Mouse (Mus musculus) neural tube, embryonic 12.5 days (tissue): ENCODE results near the gene Rgs6. TPM values are rescaled to one million over a fixed set of nuclear protein-coding genes. Genes with fewer than 3 reads are reported as not detected.

Experiments
- ATAC-seq: fragments of 200-750 bp; cut with Nextera tagmentation; 2 replicates; pipeline ENCODE4 v1.8.0; 2017; ENCODE audit warnings: low read depth, mild to moderate bottlenecking, moderate TSS enrichment, moderate library complexity; ENCODE audit not compliant: low FRiP score
- H3K27ac ChIP-seq: fragments of 300-500 bp; sonication (generic); 2 replicates; pipeline ENCODE4 v1.5.1; 2016
- H3K27me3 ChIP-seq: fragments of 300-500 bp; sonication (generic); replicated peaks from 2 replicates; pipeline ENCODE4 v1.6.1; 2016; ENCODE audit warnings: mild to moderate bottlenecking
- H3K36me3 ChIP-seq: fragments of 300-500 bp; sonication (generic); 2 replicates; pipeline ENCODE4 v1.6.1; 2016; ENCODE audit warnings: mild to moderate bottlenecking
- H3K4me1 ChIP-seq: fragments of 300-500 bp; sonication (generic); 2 replicates; pipeline ENCODE4 v1.6.1; 2016
- H3K4me2 ChIP-seq: fragments of 300-500 bp; sonication (generic); replicated peaks from 2 replicates; pipeline ENCODE4 v1.6.1; 2016; ENCODE audit warnings: mild to moderate bottlenecking
- H3K4me3 ChIP-seq: fragments of 300-500 bp; sonication (generic); 2 replicates; pipeline ENCODE4 v1.5.1; 2016
- H3K9ac ChIP-seq: fragments of 300-500 bp; sonication (generic); 2 replicates; pipeline ENCODE4 v1.6.1; 2016; ENCODE audit warnings: mild to moderate bottlenecking
- H3K9me3 ChIP-seq: fragments of 300-500 bp; sonication (generic); 2 replicates; pipeline ENCODE4 v1.6.1; 2016; ENCODE audit warnings: mild to moderate bottlenecking
- WGBS: fragments of 180-500 bp; shearing (Covaris S2); methylation state at CpG from one replicate; pipeline ENCODE4 v1.1.7; 2016; 5-methylcytosine and 5-hydroxymethylcytosine counted together
- polyA plus RNA-seq: library from polyadenylated mRNA; unstranded; fragments of >200 nt; fragmentation: Nextera tagmentation; extraction: Ambion mirVana; gene quantifications from 2 replicates; pipeline ENCODE4 v1.2.1, GENCODE M21; 2016

Gene Rgs6
- polyA plus RNA-seq, 1 experiment from 2014 or later = 0.75 TPM

DNA sequence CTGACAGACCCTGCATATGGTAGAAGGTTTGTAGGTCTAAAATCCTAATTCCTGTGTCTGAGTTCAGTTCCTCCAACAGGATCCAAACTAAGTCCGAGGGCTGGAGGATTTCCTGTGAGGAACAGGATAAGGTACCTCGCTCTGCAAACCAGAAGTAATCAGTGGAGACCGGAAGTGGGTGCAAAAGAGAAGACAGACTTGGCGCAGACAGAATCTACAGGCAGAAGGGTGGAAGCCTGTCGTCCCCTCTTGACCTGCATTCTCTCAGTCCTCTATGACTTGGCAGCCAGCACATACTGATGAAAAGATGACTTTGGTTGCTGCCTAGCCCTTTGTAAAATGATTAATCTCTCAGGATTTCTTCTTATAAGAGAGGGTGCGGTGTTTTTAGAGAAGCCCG lies 450.7 kb downstream of the Rgs6 start:
- no peak for ATAC-seq
- 78% methylated on average over 7 of the region's 7 CpGs for WGBS
- no peak overlapping the region for H3K9ac ChIP-seq
- H3K9me3 ChIP-seq = no peaks in the 10 kb centered on the region
- no peaks in the 10 kb centered on the region for H3K27me3 ChIP-seq
- H3K4me2 ChIP-seq = no peak overlapping the region
- H3K4me1 ChIP-seq = peaks cover 19% of the 10 kb centered on the region
- peak overlapping the region; percentile 32; the same call in 1 of the 2 replicates for H3K27ac ChIP-seq
- no peak overlapping the region for H3K4me3 ChIP-seq
- no peaks in the 10 kb centered on the region for H3K36me3 ChIP-seq

GRCm38 (mm10) chr12:83039859-83040258 lies 451.8 kb downstream of the Rgs6 start:
- WGBS = 61% methylated on average over 3 of the region's 3 CpGs
- Histone ChIP-seq H3K27ac (no peak overlapping the region), H3K4me2 (no peak overlapping the region), H3K9ac (no peak overlapping the region), H3K4me1 (peaks cover 29% of the 10 kb centered on the region), H3K27me3 (no peaks in the 10 kb centered on the region), H3K36me3 (no peaks in the 10 kb centered on the region), H3K4me3 (no peak overlapping the region), H3K9me3 (no peaks in the 10 kb centered on the region)
- no peak for ATAC-seq

DNA sequence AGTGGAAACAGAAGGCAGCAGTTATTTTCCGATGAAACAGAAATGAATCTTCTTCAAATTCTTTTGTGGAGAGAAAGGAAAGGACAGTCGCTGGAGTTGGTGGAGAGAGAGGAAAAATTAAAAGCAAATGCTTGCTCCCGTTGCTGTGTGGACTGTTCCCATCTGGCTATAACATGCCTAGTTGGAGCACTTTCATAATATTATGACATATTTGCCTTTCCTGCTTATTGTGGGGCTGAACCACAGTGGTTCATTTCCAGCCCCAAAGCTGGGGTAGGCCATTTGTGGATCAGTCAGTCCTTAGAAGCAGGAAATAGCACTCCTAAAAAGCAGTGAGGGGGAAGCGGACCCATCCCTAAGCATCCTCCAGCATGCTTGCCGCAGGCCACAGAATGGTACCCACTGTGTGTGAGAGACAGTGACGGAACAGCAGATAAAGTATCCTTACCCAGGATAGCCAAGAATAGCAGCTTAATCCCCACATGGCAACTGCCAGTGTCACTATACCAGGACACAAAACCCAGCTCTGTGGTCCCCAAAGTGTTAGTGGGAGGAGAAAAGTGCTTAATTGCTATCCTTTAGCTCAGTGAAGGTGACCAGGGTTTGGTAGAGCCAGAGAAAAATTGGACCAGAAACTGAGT lies 456.0 kb downstream of the Rgs6 start:
- H3K9ac ChIP-seq = no peak overlapping the region
- ATAC-seq = peak; percentile 76

DNA sequence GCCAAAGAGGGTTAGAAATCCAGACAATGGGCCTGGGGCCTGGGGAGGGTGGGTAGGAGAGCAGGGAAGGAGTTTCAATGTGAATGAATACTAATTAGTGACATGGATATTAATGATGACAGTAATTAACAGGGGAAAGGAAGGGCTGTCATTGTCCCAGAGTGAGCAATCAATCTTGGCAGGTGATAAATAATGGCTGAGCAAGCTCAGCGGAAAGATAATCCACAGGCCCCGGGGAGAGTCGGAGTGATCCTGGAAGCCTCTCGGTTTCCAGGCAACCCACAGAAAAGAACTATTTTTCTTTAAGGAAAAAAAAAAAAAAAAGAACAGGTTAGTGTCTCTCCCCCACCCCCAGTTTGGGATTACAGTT lies 456.5 kb downstream of the Rgs6 start:
- no peak overlapping the region for H3K9ac ChIP-seq

More for the DNA sequence above, 456.0 kb downstream of the Rgs6 start:
- Histone ChIP-seq H3K36me3 (no peaks in the 10 kb centered on the region), H3K4me1 (peaks cover 27% of the 10 kb centered on the region), H3K4me3 (no peak overlapping the region), H3K27me3 (0 out of 2 replicates have a peak, but pooled peaks cover 7% of the 10 kb centered on the region), H3K9me3 (no peaks in the 10 kb centered on the region), H3K27ac (peak overlapping the region; percentile 59; the same call in 1 of the 2 replicates), H3K4me2 (no peak overlapping the region)
- WGBS = 42% methylated on average over 6 of the region's 6 CpGs

GRCm38 (mm10) chr12:83045001-83045531 lies 457.0 kb downstream of the Rgs6 start:
- ATAC-seq = peak; percentile 19; the same call in 1 of the 2 replicates
- Histone ChIP-seq H3K27ac (peak overlapping the region; percentile 39), H3K4me1 (peaks cover 26% of the 10 kb centered on the region), H3K9me3 (no peaks in the 10 kb centered on the region), H3K27me3 (0 out of 2 replicates have a peak, but pooled peaks cover 7% of the 10 kb centered on the region), H3K36me3 (no peaks in the 10 kb centered on the region), H3K4me3 (no peak overlapping the region), H3K9ac (no peak overlapping the region), H3K4me2 (peak overlapping the region; percentile 36; the same call in 1 of the 2 replicates)
- WGBS = 44% methylated on average over 12 of the region's 12 CpGs

More for the DNA sequence above, 456.5 kb downstream of the Rgs6 start:
- H3K9me3 ChIP-seq = no peaks in the 10 kb centered on the region
- 0 out of 2 replicates have a peak, but pooled peaks cover 7% of the 10 kb centered on the region for H3K27me3 ChIP-seq
- H3K4me2 ChIP-seq = peak overlapping the region; percentile 36; the same call in 1 of the 2 replicates
- peak; percentile 87 for ATAC-seq
- H3K36me3 ChIP-seq = no peaks in the 10 kb centered on the region
- H3K4me1 ChIP-seq = peaks cover 26% of the 10 kb centered on the region
- H3K27ac ChIP-seq = peak overlapping the region; percentile 59; the same call in 1 of the 2 replicates
- H3K4me3 ChIP-seq = no peak overlapping the region
- 11% methylated on average over 4 of the region's 4 CpGs for WGBS

DNA sequence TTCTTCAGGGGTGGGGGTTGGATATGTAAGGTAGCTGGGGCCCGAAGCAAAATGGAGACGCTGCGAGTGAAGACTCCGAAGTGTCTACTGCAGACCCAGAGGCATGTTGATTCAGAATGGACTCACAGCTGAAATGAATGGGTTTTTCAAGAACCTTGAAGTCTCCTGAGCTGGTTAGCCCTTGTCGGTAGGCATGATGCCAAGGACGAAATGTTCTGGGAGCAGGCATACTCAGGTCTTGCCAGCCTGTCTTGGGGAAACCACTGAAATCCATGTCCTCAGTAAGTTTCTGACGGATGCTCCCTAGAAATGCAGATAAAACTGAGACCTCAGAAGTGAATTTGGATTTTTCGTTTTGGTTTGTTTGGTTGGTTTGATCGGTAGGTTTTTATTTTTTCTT lies 458.6 kb downstream of the Rgs6 start:
- no peak overlapping the region for H3K9ac ChIP-seq
- H3K36me3 ChIP-seq = no peaks in the 10 kb centered on the region
- 96% methylated on average over 9 of the region's 9 CpGs for WGBS
- no peak overlapping the region for H3K27ac ChIP-seq
- no peaks in the 10 kb centered on the region for H3K9me3 ChIP-seq
- H3K4me3 ChIP-seq = no peak overlapping the region
- H3K27me3 ChIP-seq = 0 out of 2 replicates have a peak, but pooled peaks cover 7% of the 10 kb centered on the region
- ATAC-seq = no peak
- H3K4me1 ChIP-seq = peaks cover 26% of the 10 kb centered on the region
- H3K4me2 ChIP-seq = no peak overlapping the region

DNA sequence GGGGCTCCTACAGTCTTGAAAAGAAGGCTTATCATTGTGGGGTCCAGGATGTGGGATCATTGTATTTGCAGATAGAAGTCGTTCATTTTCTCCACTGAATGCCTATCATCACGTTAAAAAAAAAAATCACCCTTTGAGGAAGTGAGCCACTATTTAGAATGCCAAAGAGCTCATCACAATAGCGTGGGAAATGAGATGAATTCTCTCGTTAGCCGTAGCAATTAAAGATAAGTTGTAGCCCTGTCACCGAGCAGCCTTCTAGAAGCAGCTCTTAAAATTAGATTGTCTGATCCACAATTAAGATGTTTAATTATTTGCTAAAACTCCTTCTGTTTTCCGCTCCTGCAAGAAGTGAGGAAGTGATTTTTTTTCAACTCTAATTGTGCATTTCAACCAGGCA lies 459.6 kb downstream of the Rgs6 start:
- Histone ChIP-seq H3K9ac (no peak overlapping the region), H3K4me2 (no peak overlapping the region), H3K27ac (no peak overlapping the region), H3K36me3 (no peaks in the 10 kb centered on the region), H3K4me1 (peaks cover 26% of the 10 kb centered on the region), H3K27me3 (0 out of 2 replicates have a peak, but pooled peaks cover 7% of the 10 kb centered on the region), H3K9me3 (no peaks in the 10 kb centered on the region), H3K4me3 (no peak overlapping the region)
- WGBS = 54% methylated on average over 7 of the region's 7 CpGs
- no peak for ATAC-seq

DNA sequence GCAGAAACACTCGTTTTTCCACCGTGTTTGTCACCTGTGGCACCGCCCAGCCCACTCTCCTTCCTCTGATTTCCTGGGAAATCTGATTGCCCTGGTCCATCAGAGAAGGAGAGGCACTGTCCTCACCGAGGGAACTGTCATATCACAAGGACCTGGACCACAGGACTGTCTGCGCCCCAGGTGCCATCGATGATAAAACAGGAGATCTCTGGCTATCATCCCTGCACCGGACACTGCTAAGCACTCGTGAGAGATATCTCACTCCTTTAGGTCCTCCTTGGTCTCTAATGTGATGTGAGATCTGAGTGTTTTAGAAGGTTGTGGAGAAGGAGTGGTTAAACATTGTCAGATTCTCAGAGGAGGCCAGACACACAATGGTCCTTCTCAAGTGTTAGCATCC lies 462.4 kb downstream of the Rgs6 start:
- WGBS = 92% methylated on average over 8 of the region's 8 CpGs
- Histone ChIP-seq H3K9ac (no peak overlapping the region), H3K27me3 (0 out of 2 replicates have a peak, but pooled peaks cover 7% of the 10 kb centered on the region), H3K4me1 (0 out of 2 replicates have a peak, but pooled peaks cover 5% of the 10 kb centered on the region), H3K36me3 (no peaks in the 10 kb centered on the region), H3K9me3 (peaks cover 10% of the 10 kb centered on the region), H3K4me2 (no peak overlapping the region), H3K4me3 (no peak overlapping the region), H3K27ac (no peak overlapping the region)
- no peak for ATAC-seq

DNA sequence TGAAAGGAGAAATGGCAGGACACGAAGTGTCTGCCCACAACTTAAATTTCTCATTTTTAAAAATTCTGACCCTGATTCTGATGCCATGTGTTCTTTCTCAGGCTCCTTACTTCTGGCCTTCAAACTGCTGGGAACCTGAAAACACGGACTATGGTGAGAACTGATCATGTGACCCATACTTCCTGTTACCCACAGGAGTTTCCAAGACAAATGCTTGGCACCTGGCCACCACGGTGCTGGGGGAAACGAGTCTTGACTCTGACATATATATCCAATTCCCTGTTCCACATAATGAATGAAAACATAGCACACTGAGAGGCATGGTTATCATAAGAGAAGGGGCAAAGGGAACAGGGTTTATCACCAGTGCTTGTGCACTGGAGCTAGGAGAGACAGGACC lies 464.3 kb downstream of the Rgs6 start:
- Histone ChIP-seq H3K36me3 (no peaks in the 10 kb centered on the region), H3K9ac (no peak overlapping the region), H3K4me3 (no peak overlapping the region), H3K4me1 (no peaks in the 10 kb centered on the region), H3K27me3 (no peaks in the 10 kb centered on the region), H3K27ac (no peak overlapping the region), H3K4me2 (no peak overlapping the region), H3K9me3 (peaks cover 10% of the 10 kb centered on the region)
- no peak for ATAC-seq
- 76% methylated on average over 4 of the region's 4 CpGs for WGBS

DNA sequence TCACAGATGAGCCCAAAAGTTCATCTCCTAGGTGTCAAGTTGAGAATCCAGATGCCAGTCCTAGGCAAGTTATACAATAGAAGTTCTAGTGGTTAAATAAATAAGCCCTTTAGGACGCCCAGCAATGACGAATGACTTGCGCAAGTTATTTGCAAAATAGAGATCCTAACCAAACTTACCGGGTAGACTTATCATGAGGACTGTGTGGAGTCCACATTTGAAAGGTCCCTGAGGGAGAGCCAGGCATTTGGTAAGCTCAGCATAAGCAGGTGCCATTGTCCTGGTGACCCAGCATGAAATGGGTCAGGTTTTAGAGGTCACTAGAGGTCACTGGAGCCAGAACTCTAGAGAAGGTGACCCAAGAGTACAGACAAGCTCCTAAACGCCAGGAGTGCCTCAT lies 467.6 kb downstream of the Rgs6 start:
- H3K9me3 ChIP-seq = peaks cover 10% of the 10 kb centered on the region
- no peak overlapping the region for H3K4me3 ChIP-seq
- ATAC-seq = no peak
- no peaks in the 10 kb centered on the region for H3K4me1 ChIP-seq
- no peak overlapping the region for H3K9ac ChIP-seq
- H3K27me3 ChIP-seq = no peaks in the 10 kb centered on the region; the same call in 1 of the 2 replicates
- no peak overlapping the region for H3K27ac ChIP-seq
- no peaks in the 10 kb centered on the region for H3K36me3 ChIP-seq
- no peak overlapping the region for H3K4me2 ChIP-seq
- WGBS = 88% methylated on average over 5 of the region's 5 CpGs

- WGBS = 80% methylated on average over 6 of the region's 6 CpGs
- Histone ChIP-seq H3K9ac (no peak overlapping the region), H3K4me1 (no peaks in the 10 kb centered on the region), H3K4me3 (no peak overlapping the region), H3K27ac (no peak overlapping the region), H3K36me3 (no peaks in the 10 kb centered on the region), H3K4me2 (no peak overlapping the region), H3K9me3 (no peaks in the 10 kb centered on the region), H3K27me3 (no peaks in the 10 kb centered on the region)
- no peak for ATAC-seq
Measured at GRCm38 (mm10) chr12:83066426-83066825, 478.3 kb downstream of the Rgs6 start.

GRCm38 (mm10) chr12:83070848-83071247 lies 482.8 kb downstream of the Rgs6 start:
- H3K9me3 ChIP-seq = no peaks in the 10 kb centered on the region
- ATAC-seq = no peak
- H3K27me3 ChIP-seq = no peaks in the 10 kb centered on the region
- no peaks in the 10 kb centered on the region for H3K36me3 ChIP-seq
- H3K9ac ChIP-seq = no peak overlapping the region
- H3K4me3 ChIP-seq = no peak overlapping the region
- H3K4me1 ChIP-seq = peaks cover 16% of the 10 kb centered on the region
- 60% methylated on average over 5 of the region's 5 CpGs for WGBS
- H3K27ac ChIP-seq = no peak overlapping the region
- no peak overlapping the region for H3K4me2 ChIP-seq
